Comparison of ENCODE assay signal across 19 mouse cellular contexts in the genomic region with DNA sequence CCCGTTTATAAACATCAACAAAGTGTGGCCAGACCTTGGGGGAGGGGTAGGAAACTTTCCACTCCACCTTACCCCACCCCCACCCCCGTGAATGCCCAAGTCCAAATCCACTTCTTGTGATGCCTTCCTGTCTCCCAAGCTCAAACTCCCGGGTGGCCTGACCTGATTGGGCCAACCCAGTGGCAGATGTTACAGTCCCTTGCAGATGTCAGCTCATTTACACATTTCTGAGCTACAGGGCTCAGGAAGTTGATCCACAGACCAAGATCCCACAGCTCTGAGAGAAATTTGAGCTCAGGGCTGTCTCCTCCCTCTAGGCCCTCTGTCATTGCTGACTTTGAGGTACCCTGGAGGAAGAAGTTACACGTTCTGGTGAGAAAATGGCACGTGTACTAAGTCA. TPM values are rescaled to one million over a fixed set of nuclear protein-coding genes. Genes with fewer than 3 reads are reported as not detected.
DNase-seq lines count a peak whose midpoint lies in the region; ATAC-seq lines count a peak whose summit lies in the region.
"Had no signal": no experiment of that assay in that cellular context is flagged by ENCODE, and none has a peak within 500 bp of the region (broad histone marks: within the 10 kb centered on the region; RNA-seq: fewer than 3 reads in every experiment).

No protein-coding gene starts in this region.

- no peaks in the 10 kb centered on the region for H3K9me3 ChIP-seq in hindbrain, embryonic 10.5 days
- H3K9me3 ChIP-seq in hindbrain, embryonic 14.5 days (ENCODE audit: control insufficient read depth, low read length), result no peaks in the 10 kb centered on the region
- H3K9me3 ChIP-seq in lung, embryonic 16.5 days (ENCODE audit: control insufficient read depth, low read length), result no peaks in the 10 kb centered on the region
- H3K9me3 ChIP-seq in embryonic facial prominence, embryonic 11.5 days (replicated peaks; ENCODE audit: control insufficient read depth, low read length), result no peaks in the 10 kb centered on the region
- no peaks in the 10 kb centered on the region for H3K9me3 ChIP-seq in heart, embryonic 12.5 days (replicated peaks)
- H3K9me3 ChIP-seq in forebrain, embryonic 14.5 days (replicated peaks; ENCODE audit: control insufficient read depth, low read length), result no peaks in the 10 kb centered on the region
- H3K9me3 ChIP-seq: liver, embryonic 12.5 days; lung, embryonic 15.5 days; neural tube, embryonic 15.5 days had no signal

- DNase-seq in hindbrain, embryonic 10.5 days (ENCODE audit: low spot score), result no peak
- no peak for DNase-seq in hindbrain, embryonic 14.5 days (ENCODE audit: low spot score)
- DNase-seq in lung, postnatal 36 days, result no peak
- peak; percentile 26 for DNase-seq in embryonic facial prominence, embryonic 11.5 days (ENCODE audit: low spot score)
- no peak for DNase-seq in forebrain, embryonic 14.5 days (ENCODE audit: low spot score)
- DNase-seq: adrenal gland, postnatal 14 days; cerebellum, postnatal 10 days; gastrocnemius, postnatal 36 days; kidney, adult 2 months; midbrain, embryonic 14.5 days; thymus, postnatal 14 days had no signal

- ATAC-seq in hindbrain, embryonic 14.5 days (ENCODE audit: low FRiP score), result no peak
- ATAC-seq in lung, embryonic 16.5 days (ENCODE audit: low read depth), result 0 out of 2 replicates have a peak, but pooled peaks have one; percentile 6
- 0 out of 2 replicates have a peak, but pooled peaks have one; percentile 8 for ATAC-seq in embryonic facial prominence, embryonic 11.5 days (replicated peaks; ENCODE audit: insufficient number of reproducible peaks, low FRiP score, low TSS enrichment, low read depth)
- ATAC-seq in heart, embryonic 12.5 days (ENCODE audit: insufficient number of reproducible peaks, low FRiP score), result no peak
- ATAC-seq in forebrain, embryonic 14.5 days, result no peak
- ATAC-seq: activated CD4-positive, CD25-positive, alpha-beta regulatory T cell, adult 4 months; liver, embryonic 12.5 days had no signal

- no peak overlapping the region for H3K4me2 ChIP-seq in hindbrain, embryonic 14.5 days (replicated peaks)
- no peak overlapping the region for H3K4me2 ChIP-seq in lung, embryonic 16.5 days (ENCODE audit: low read depth, low read length)
- no peak overlapping the region for H3K4me2 ChIP-seq in embryonic facial prominence, embryonic 11.5 days (ENCODE audit: low read depth, low read length)
- H3K4me2 ChIP-seq in heart, embryonic 12.5 days, result no peak overlapping the region
- no peak overlapping the region for H3K4me2 ChIP-seq in forebrain, embryonic 14.5 days (ENCODE audit: low read length)
- H3K4me2 ChIP-seq: liver, embryonic 12.5 days; lung, embryonic 15.5 days; neural tube, embryonic 15.5 days had no signal

- no peak overlapping the region for H3K9ac ChIP-seq in hindbrain, embryonic 14.5 days
- no peak overlapping the region for H3K9ac ChIP-seq in lung, embryonic 16.5 days (ENCODE audit: low read length)
- no peak overlapping the region for H3K9ac ChIP-seq in embryonic facial prominence, embryonic 11.5 days (replicated peaks; ENCODE audit: low read length)
- H3K9ac ChIP-seq in heart, embryonic 12.5 days, result no peak overlapping the region
- no peak overlapping the region for H3K9ac ChIP-seq in forebrain, embryonic 14.5 days (ENCODE audit: low read length)
- H3K9ac ChIP-seq: liver, embryonic 12.5 days; lung, embryonic 15.5 days; neural tube, embryonic 15.5 days had no signal

- H3K4me3 ChIP-seq in hindbrain, embryonic 10.5 days, result no peak overlapping the region
- no peak overlapping the region for H3K4me3 ChIP-seq in hindbrain, embryonic 14.5 days (replicated peaks; ENCODE audit: low read length)
- H3K4me3 ChIP-seq in lung, embryonic 16.5 days (ENCODE audit: low read length), result no peak overlapping the region
- no peak overlapping the region for H3K4me3 ChIP-seq in embryonic facial prominence, embryonic 11.5 days (ENCODE audit: low read depth, low read length)
- no peak overlapping the region for H3K4me3 ChIP-seq in heart, embryonic 12.5 days
- H3K4me3 ChIP-seq in forebrain, embryonic 14.5 days (ENCODE audit: low read depth, low read length), result no peak overlapping the region
- H3K4me3 ChIP-seq: layer of hippocampus, adult 2 months; liver, embryonic 12.5 days; lung, embryonic 15.5 days; myocyte; neural tube, embryonic 15.5 days had no signal

- 0 out of 2 replicates have a peak overlapping the region, but pooled peaks have one; percentile 30 for H3K27ac ChIP-seq in hindbrain, embryonic 10.5 days
- no peak overlapping the region for H3K27ac ChIP-seq in hindbrain, embryonic 14.5 days
- no peak overlapping the region for H3K27ac ChIP-seq in lung, embryonic 16.5 days (ENCODE audit: low read length)
- no peak overlapping the region for H3K27ac ChIP-seq in embryonic facial prominence, embryonic 11.5 days (replicated peaks; ENCODE audit: low read depth, low read length)
- no peak overlapping the region for H3K27ac ChIP-seq in heart, embryonic 12.5 days (ENCODE audit: poor library complexity, severe bottlenecking)
- H3K27ac ChIP-seq in forebrain, embryonic 14.5 days (ENCODE audit: low read depth, low read length), result no peak overlapping the region
- H3K27ac ChIP-seq: layer of hippocampus, adult 2 months; liver, embryonic 12.5 days; lung, embryonic 15.5 days; neural tube, embryonic 15.5 days had no signal

- no peaks in the 10 kb centered on the region for H3K36me3 ChIP-seq in hindbrain, embryonic 10.5 days
- H3K36me3 ChIP-seq in hindbrain, embryonic 14.5 days (replicated peaks; ENCODE audit: control insufficient read depth, insufficient read depth), result no peaks in the 10 kb centered on the region
- no peaks in the 10 kb centered on the region for H3K36me3 ChIP-seq in lung, embryonic 16.5 days (ENCODE audit: control insufficient read depth, insufficient read depth, low read length)
- H3K36me3 ChIP-seq in embryonic facial prominence, embryonic 11.5 days (replicated peaks; ENCODE audit: control insufficient read depth, insufficient read depth, low read depth, low read length), result no peaks in the 10 kb centered on the region
- no peaks in the 10 kb centered on the region for H3K36me3 ChIP-seq in heart, embryonic 12.5 days
- no peaks in the 10 kb centered on the region for H3K36me3 ChIP-seq in forebrain, embryonic 14.5 days (ENCODE audit: control insufficient read depth, insufficient read depth, low read length)
- H3K36me3 ChIP-seq: liver, embryonic 12.5 days; lung, embryonic 15.5 days; neural tube, embryonic 15.5 days had no signal

- peaks cover 17% of the 10 kb centered on the region for H3K27me3 ChIP-seq in hindbrain, embryonic 10.5 days (ENCODE audit: insufficient read depth, poor library complexity, severe bottlenecking)
- no peaks in the 10 kb centered on the region; the same call in 1 of the 2 replicates for H3K27me3 ChIP-seq in hindbrain, embryonic 14.5 days (ENCODE audit: control insufficient read depth, insufficient read depth, low read length)
- H3K27me3 ChIP-seq in lung, embryonic 16.5 days (ENCODE audit: control insufficient read depth, insufficient read depth, low read depth, low read length), result no peaks in the 10 kb centered on the region; the same call in 1 of the 2 replicates
- no peaks in the 10 kb centered on the region for H3K27me3 ChIP-seq in embryonic facial prominence, embryonic 11.5 days (ENCODE audit: control insufficient read depth, insufficient read depth, low read length)
- H3K27me3 ChIP-seq in heart, embryonic 12.5 days (replicated peaks), result peaks cover 16% of the 10 kb centered on the region
- no peaks in the 10 kb centered on the region for H3K27me3 ChIP-seq in forebrain, embryonic 14.5 days (replicated peaks; ENCODE audit: control insufficient read depth, insufficient read depth, low read length)
- H3K27me3 ChIP-seq: lung, embryonic 15.5 days had no signal

- H3K4me1 ChIP-seq in hindbrain, embryonic 10.5 days (replicated peaks), result peaks cover 27% of the 10 kb centered on the region
- 0 out of 2 replicates have a peak, but pooled peaks cover 3% of the 10 kb centered on the region for H3K4me1 ChIP-seq in hindbrain, embryonic 14.5 days (replicated peaks; ENCODE audit: control insufficient read depth, insufficient read depth, low read length)
- peaks cover 2% of the 10 kb centered on the region; the same call in 1 of the 2 replicates for H3K4me1 ChIP-seq in lung, embryonic 16.5 days (replicated peaks; ENCODE audit: control insufficient read depth, insufficient read depth, low read length)
- H3K4me1 ChIP-seq in embryonic facial prominence, embryonic 11.5 days (ENCODE audit: control insufficient read depth, insufficient read depth, low read length), result peaks cover 3% of the 10 kb centered on the region
- peaks cover 2% of the 10 kb centered on the region for H3K4me1 ChIP-seq in heart, embryonic 12.5 days (replicated peaks)
- H3K4me1 ChIP-seq in forebrain, embryonic 14.5 days (ENCODE audit: control insufficient read depth, insufficient read depth, low read length), result no peaks in the 10 kb centered on the region
- H3K4me1 ChIP-seq: liver, embryonic 12.5 days had no signal

- 25% methylated on average over 5 of the region's 5 CpGs for WGBS in hindbrain, embryonic 10.5 days
- 26% methylated on average over 5 of the region's 5 CpGs for WGBS in hindbrain, embryonic 14.5 days
- 10% methylated on average over 5 of the region's 5 CpGs for WGBS in lung, embryonic 16.5 days
- WGBS in embryonic facial prominence, embryonic 11.5 days, result 11% methylated on average over 5 of the region's 5 CpGs
- 12% methylated on average over 5 of the region's 5 CpGs for WGBS in heart, embryonic 12.5 days
- 31% methylated on average over 5 of the region's 5 CpGs for WGBS in forebrain, embryonic 14.5 days

RNA-seq across cellular contexts. Expression of a gene that starts 37.5 kb away (rescaled TPM):
- polyA plus RNA-seq in hindbrain, embryonic 10.5 days (2016; fragmentation: Nextera tagmentation; extraction: Ambion mirVana), result 57.4 and 63.7 TPM in 2 replicates
- 53.6 and 59.9 TPM in 2 replicates for polyA plus RNA-seq in hindbrain, embryonic 14.5 days (2014; fragmentation: Nextera tagmentation; extraction: Ambion mirVana)
- polyA plus RNA-seq in lung, embryonic 16.5 days (2015; fragmentation: Nextera tagmentation; extraction: Ambion mirVana), result 44.2 and 45.1 TPM in 2 replicates
- 87.3 and 91.6 TPM in 2 replicates for polyA plus RNA-seq in embryonic facial prominence, embryonic 11.5 days (2014; fragmentation: Nextera tagmentation; extraction: Ambion mirVana)
- polyA plus RNA-seq in heart, embryonic 12.5 days (2016; fragmentation: Nextera tagmentation; extraction: Ambion mirVana), result 49.2 and 50.1 TPM in 2 replicates
- 42.5 and 48.3 TPM in 2 replicates for polyA plus RNA-seq in forebrain, embryonic 14.5 days (2014; fragmentation: Nextera tagmentation; extraction: Ambion mirVana)

Comparison
In these comparisons a context has a peak if more than half of its experiments do, and no peak if none do; other contexts are left out.
1. ATAC-seq: peak in lung, embryonic 16.5 days (single experiment) and embryonic facial prominence, embryonic 11.5 days (single experiment); none in hindbrain, embryonic 14.5 days (single experiment), heart, embryonic 12.5 days (single experiment) and forebrain, embryonic 14.5 days (single experiment).